Mouse (Mus musculus): Measurements from ENCODE around the gene Ttc39a. TPM values are rescaled to one million over a fixed set of nuclear protein-coding genes. Genes with fewer than 3 reads are reported as not detected.
"Not testable (repeated sequence)": the region's sequence is repeated elsewhere in the genome, so short reads cannot be mapped to it uniquely, and the experiment has no call there.

The Ttc39a gene
- 4.0 and 5.0 TPM in 2 replicates for polyA plus RNA-seq (2012; rRNA removed)

DNA sequence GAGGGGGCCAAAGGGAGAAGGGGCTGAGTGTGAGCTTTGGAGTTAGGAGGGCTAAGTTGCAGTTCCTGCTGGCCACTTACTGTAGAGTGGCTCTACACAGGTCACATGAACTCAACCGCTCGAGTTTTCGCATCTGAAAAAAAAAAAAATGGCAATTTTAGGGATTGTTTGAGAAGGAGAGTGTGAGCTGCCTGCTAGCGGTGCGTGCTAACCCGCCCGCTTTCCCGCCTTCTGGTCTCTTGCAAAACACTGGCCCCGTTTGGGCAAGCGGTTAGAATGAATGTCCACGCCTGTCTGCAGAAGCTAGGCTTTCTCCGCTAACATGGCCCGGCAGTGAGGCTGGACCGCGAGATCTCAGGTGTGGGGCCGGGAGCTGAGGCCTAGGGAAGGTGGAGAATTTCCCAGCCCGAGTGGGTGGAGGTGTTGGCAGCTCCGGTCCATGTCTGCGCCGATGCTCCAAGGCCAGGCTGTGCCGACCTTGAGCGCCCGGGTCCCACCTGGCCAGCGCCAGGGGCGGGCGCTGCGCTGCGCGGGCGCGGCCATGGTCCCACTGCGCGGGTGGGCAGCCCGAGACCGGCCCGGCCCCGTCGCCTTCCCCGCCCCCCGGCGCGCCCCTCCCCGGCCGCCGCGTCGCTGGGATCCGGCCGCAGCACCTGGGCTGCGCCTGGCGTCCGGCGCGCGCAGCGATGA is at the start of gene Ttc39a:
Gene Ttc39a, plus strand, starts transcription at position 138 of the 690 bp plus-strand sequence.
- TF ChIP-seq POLR2A (IDR thresholded peaks at IDR 0.05; ENCODE audit: extremely low read depth, insufficient read depth, low read length) (no peak), CTCF (IDR thresholded peaks at IDR 0.05; ENCODE audit: extremely low read depth, insufficient read depth, low read length) (no peak)
- Histone ChIP-seq H3K27ac (ENCODE audit: insufficient read depth, low read length) (no peak within 1 kb of the TSS), H3K4me1 (ENCODE audit: control insufficient read depth, insufficient read depth, low read length) (no peaks in the 10 kb centered on the region), H3K4me3 (ENCODE audit: insufficient read depth, low read length) (peak within 1 kb of the TSS; percentile 44)

DNA sequence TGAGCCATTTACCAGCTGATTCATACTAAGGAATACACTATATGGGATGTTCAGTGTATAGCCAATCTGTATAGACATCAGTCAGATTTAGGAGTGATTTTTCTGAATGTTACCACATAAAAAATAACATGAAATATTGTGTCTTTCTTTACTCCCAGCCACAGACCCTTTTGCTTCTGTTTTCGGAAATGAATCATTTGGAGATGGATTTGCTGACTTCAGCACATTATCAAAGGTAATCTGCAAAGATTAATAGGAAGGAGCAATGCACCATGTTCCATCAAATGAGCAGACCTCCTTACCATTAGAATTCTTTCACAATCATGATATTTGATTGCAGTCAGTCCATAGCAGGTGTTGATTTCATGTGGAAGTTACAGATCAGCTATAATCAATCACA is 28.3 kb upstream of the Ttc39a start:
- Histone ChIP-seq H3K4me3 (ENCODE audit: insufficient read depth, low read length) (no peak overlapping the region), H3K4me1 (ENCODE audit: control insufficient read depth, insufficient read depth, low read length) (no peaks in the 10 kb centered on the region), H3K27ac (ENCODE audit: insufficient read depth, low read length) (no peak overlapping the region)
- TF ChIP-seq CTCF (IDR thresholded peaks at IDR 0.05; ENCODE audit: extremely low read depth, insufficient read depth, low read length): no peak
- no peak for TF ChIP-seq POLR2A (IDR thresholded peaks at IDR 0.05; ENCODE audit: extremely low read depth, insufficient read depth, low read length)

DNA sequence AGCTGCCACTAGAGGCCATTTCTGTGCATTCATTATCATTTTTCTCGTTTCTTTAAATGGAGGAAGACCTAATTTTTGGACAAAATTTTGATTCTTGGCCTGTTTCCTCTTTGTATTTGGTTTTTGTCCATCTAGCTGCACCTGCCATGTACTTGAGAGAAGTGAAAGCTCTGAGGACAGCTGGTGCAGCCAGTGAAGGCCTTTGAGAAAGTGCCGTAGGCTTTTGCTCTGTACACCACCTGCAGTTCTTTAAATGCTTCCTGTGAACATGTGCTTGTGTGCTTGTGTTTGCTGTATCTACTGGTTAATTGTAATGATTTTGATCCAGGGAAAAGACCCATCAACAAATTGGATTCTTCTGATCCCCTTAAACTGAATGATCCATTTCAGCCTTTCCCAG is 24.0 kb upstream of the Ttc39a start:
- Histone ChIP-seq H3K4me1 (ENCODE audit: control insufficient read depth, insufficient read depth, low read length) (peaks cover 1% of the 10 kb centered on the region; the same call in 1 of the 2 replicates), H3K4me3 (ENCODE audit: insufficient read depth, low read length) (no peak overlapping the region), H3K27ac (ENCODE audit: insufficient read depth, low read length) (no peak overlapping the region)
- TF ChIP-seq CTCF (IDR thresholded peaks at IDR 0.05; ENCODE audit: extremely low read depth, insufficient read depth, low read length): no peak
- no peak for TF ChIP-seq POLR2A (IDR thresholded peaks at IDR 0.05; ENCODE audit: extremely low read depth, insufficient read depth, low read length)

DNA sequence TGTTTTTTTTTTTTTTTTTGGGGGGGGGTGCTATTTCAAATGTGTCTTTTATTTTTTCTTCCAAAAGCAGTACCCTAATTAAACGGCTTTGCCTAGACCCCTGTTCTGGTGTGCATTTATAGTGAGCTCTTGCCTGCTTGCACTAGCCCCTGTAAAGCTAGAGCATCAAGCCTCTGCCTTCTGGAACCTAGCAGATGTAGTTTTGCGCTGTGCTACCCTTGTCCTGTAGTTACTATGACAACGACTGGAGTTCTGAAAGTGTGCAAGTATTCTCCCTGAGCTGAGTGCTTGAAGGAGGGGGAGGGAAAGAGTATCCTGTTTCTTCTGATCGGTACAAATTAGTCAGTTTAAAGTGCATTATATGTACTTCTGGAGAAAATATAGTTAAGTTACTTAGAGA is 20.8 kb upstream of the Ttc39a start:
- Histone ChIP-seq H3K27ac (ENCODE audit: insufficient read depth, low read length) (no peak overlapping the region), H3K4me3 (ENCODE audit: insufficient read depth, low read length) (no peak overlapping the region), H3K4me1 (ENCODE audit: control insufficient read depth, insufficient read depth, low read length) (peaks cover 1% of the 10 kb centered on the region; the same call in 1 of the 2 replicates)
- TF ChIP-seq CTCF (IDR thresholded peaks at IDR 0.05; ENCODE audit: extremely low read depth, insufficient read depth, low read length) (no peak), POLR2A (IDR thresholded peaks at IDR 0.05; ENCODE audit: extremely low read depth, insufficient read depth, low read length) (no peak)

DNA sequence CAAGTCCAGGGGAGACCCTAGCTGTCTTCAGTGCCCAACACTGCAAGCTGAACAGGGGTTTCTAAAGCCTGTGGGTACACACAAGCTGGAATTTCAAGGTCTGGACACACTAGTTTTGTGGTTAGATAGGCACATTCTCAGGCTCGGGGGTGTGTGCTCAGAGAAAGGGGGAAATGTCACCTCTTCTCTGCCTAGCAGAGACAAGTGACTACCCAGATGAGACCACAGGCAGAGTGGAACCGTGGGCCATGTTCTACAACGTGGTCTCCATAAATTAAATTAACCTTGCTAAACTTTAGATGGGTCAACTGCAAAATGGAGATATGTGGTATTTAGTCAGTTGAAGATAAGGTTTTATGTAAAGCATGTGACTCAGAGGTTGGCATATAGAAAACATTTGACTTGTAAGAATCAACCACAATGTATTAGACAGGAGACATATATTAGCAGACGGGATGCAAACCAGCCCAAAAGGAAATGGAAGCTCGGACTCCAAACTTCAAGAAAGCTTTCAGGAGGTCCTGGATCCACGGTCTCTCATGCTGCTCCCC is 13.1 kb upstream of the Ttc39a start:
- no peak overlapping the region for H3K4me3 ChIP-seq (ENCODE audit: insufficient read depth, low read length)
- no peak overlapping the region for H3K27ac ChIP-seq (ENCODE audit: insufficient read depth, low read length)
- no peaks in the 10 kb centered on the region for H3K4me1 ChIP-seq (ENCODE audit: control insufficient read depth, insufficient read depth, low read length)
- TF ChIP-seq CTCF (IDR thresholded peaks at IDR 0.05; ENCODE audit: extremely low read depth, insufficient read depth, low read length) (no peak), POLR2A (IDR thresholded peaks at IDR 0.05; ENCODE audit: extremely low read depth, insufficient read depth, low read length) (no peak)

DNA sequence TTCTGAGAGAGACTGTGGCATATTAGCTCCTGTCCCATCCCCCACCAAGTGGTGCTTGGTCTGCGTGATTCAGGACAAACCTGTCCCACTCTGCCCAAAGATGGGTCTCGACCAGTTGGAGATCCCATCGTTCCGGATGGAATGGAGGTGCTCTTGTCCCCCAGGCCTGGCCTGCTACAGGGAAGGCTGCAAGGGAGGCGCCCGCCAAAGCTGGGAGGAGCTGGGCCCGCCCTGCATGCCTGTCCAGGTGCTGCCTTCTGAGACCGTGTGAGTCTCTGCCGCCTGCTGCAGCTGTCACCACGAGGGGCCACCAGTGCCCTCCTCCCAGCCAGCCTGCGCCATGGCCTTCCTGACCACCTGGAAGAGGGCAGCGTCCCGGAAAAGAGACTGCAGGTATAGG is 12.5 kb upstream of the Ttc39a start:
- no peaks in the 10 kb centered on the region for H3K4me1 ChIP-seq (ENCODE audit: control insufficient read depth, insufficient read depth, low read length)
- no peak for TF ChIP-seq CTCF (IDR thresholded peaks at IDR 0.05; ENCODE audit: extremely low read depth, insufficient read depth, low read length)
- TF ChIP-seq POLR2A (IDR thresholded peaks at IDR 0.05; ENCODE audit: extremely low read depth, insufficient read depth, low read length): no peak
- H3K4me3 ChIP-seq (ENCODE audit: insufficient read depth, low read length): no peak overlapping the region
- no peak overlapping the region for H3K27ac ChIP-seq (ENCODE audit: insufficient read depth, low read length)

DNA sequence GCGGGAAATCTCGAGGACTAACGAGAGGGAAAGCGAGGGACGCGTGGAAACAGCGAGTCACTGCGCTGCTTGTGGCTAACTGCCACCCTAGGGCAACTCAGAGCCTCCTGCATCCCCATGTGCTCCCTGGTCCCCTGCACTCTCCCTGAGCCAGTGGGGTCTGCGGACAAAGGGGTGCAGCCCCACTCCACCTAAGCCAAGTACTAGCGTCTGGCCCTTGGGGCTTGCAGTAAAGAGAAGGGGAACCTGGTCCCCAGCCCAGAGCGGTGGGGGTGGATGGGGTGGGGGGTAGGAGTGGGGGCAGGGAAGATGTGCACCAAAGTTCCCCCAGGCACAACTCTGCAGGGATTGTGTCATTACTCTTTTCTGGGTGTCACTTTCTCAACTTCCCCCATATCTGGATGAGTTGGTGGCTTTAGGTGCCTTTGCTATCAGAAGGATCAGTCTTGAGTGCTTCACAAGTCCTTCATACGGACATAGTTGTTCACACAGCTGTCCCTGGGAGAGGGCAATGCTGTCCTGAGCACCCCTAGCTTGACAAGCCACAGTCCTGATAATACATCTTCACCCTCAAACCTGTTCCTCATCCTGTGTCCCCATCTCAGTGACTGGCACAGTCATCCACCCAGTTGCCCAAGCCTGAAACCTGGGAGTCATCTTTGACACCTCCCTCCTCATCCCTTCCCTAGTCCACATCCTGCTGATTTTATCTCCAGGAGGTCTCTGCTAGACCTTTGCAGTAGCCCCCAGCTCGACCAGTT is 11.9 kb upstream of the Ttc39a start:
- H3K4me1 ChIP-seq (ENCODE audit: control insufficient read depth, insufficient read depth, low read length): no peaks in the 10 kb centered on the region
- TF ChIP-seq POLR2A (IDR thresholded peaks at IDR 0.05; ENCODE audit: extremely low read depth, insufficient read depth, low read length) (no peak), CTCF (IDR thresholded peaks at IDR 0.05; ENCODE audit: extremely low read depth, insufficient read depth, low read length) (no peak)
- no peak overlapping the region for H3K27ac ChIP-seq (ENCODE audit: insufficient read depth, low read length)
- no peak overlapping the region for H3K4me3 ChIP-seq (ENCODE audit: insufficient read depth, low read length)

DNA sequence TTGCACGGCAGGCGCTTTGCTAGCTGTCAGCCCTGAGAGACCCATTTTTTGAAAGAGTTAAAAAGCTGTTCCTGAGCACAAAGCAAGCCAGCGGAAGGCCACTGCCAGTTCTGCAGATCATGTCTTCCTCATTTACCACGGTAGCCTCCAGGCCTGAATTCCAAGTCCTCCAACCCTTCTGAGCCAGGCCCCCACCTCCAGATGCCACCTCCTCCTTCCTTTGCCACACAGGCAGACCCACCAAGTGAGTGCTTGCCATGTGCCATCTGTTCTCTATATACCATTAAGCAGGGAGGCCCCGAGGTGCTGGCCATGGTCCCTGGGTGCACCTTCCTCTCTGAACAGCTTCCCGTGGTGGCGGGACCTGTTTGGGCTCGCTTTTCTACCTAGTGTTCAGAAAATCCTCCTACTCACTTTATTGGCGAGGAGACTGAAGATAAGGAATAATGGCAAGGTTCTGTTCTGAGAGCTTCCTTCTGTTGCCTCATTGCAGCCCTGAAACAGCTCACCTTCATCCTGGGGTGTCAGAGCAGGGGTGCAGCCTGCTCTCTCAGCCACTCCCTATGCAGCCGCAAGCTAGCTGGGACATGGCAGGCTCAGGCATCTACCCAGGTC is 6.0 kb upstream of the Ttc39a start:
- Histone ChIP-seq H3K4me1 (ENCODE audit: control insufficient read depth, insufficient read depth, low read length) (no peaks in the 10 kb centered on the region), H3K27ac (ENCODE audit: insufficient read depth, low read length) (no peak overlapping the region), H3K4me3 (ENCODE audit: insufficient read depth, low read length) (no peak overlapping the region)
- TF ChIP-seq CTCF (IDR thresholded peaks at IDR 0.05; ENCODE audit: extremely low read depth, insufficient read depth, low read length): no peak
- TF ChIP-seq POLR2A (IDR thresholded peaks at IDR 0.05; ENCODE audit: extremely low read depth, insufficient read depth, low read length): no peak

DNA sequence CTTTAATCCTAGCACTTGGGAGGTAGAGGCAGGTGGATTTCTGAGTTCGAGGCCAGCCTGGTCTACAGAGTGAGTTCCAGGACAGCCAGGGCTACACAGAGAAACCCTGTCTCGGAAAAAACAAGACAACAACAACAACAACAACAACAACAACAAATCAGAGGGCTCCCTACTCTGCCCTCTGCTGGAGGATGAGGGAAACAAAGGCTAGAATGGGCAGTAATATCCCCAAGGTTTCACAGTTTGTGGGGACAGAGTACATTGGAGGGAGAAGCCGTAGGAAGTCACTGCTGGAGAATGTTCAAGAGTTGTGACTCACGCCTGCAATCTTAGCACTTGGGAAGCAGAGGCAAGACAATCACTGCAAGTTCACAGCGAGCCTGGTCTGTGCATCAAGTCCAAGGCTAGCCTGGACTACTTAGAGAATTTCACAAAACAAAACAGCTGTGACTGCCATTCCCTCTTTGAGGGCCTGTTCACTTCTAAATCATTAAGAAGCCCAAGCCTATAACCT is 5.2 kb upstream of the Ttc39a start:
- TF ChIP-seq POLR2A (IDR thresholded peaks at IDR 0.05; ENCODE audit: extremely low read depth, insufficient read depth, low read length) (no peak), CTCF (IDR thresholded peaks at IDR 0.05; ENCODE audit: extremely low read depth, insufficient read depth, low read length) (0 out of 2 replicates have a peak, but pooled peaks have one; percentile 4)
- Histone ChIP-seq H3K4me1 (ENCODE audit: control insufficient read depth, insufficient read depth, low read length) (no peaks in the 10 kb centered on the region), H3K4me3 (ENCODE audit: insufficient read depth, low read length) (no peak overlapping the region), H3K27ac (ENCODE audit: insufficient read depth, low read length) (no peak overlapping the region)

DNA sequence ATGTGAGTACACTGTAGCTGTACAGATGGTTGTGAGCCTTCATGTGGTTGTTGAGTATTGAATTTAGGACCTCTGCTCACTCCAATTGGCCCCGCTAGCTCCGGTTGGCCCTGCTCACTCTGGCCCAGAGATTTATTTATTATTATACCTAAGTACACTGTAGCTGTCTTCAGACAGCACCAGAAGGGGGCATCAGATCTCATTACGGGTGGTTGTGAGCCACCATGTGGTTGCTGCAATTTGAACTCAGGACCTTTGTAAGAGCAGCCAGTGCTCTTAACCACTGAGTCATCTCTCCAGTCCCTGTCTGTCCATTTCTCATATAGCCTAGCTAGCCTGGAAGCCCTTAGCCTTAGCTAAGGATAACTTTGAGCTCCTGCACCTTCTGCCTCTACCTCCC is 1.5 kb upstream of the Ttc39a start:
- H3K4me3 ChIP-seq (ENCODE audit: insufficient read depth, low read length); H3K4me1 ChIP-seq (ENCODE audit: control insufficient read depth, insufficient read depth, low read length); H3K27ac ChIP-seq (ENCODE audit: insufficient read depth, low read length): not testable (repeated sequence)

Data from cortical plate, adult 2 months (tissue).